Mouse (Mus musculus): Measurements from ENCODE around the gene Lipe. TPM values are rescaled to one million over a fixed set of nuclear protein-coding genes. Genes with fewer than 3 reads are reported as not detected.

Gene Lipe
- polyA plus RNA-seq, 1 experiment, result 3.0 TPM

DNA sequence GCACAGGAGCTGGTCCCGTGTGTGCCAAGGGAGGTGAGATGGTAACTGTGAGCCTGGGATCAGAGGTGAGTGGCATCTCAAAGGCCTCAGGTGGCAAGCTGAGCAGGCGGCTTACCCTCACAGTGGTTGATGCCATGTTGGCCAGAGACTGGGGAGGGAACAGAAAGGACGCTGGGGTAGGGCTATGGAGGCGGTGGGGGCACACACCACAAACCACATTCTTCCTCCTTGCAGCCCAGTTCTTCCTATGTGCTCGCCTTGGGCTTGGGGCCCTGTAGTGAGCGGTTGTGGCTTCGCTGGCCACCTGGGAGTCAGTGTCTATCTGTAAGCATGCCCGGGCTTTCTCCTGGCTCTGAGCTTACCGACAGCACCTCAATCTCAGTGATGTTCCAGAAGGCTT is 13.7 kb downstream of the Lipe start:
- no peaks in the 10 kb centered on the region for H3K79me2 ChIP-seq (ENCODE audit: control insufficient read depth, insufficient read depth)
- no peak overlapping the region for H3K4me3 ChIP-seq (ENCODE audit: insufficient read depth, poor library complexity, severe bottlenecking)
- H3ac ChIP-seq (ENCODE audit: control insufficient read depth, insufficient read length, low read depth), result no peak overlapping the region
- no peak for TF ChIP-seq CTCF (IDR thresholded peaks at IDR 0.05; ENCODE audit: control insufficient read depth, insufficient read depth, insufficient read length)
- no peak for TF ChIP-seq MYOG (IDR thresholded peaks at IDR 0.05; ENCODE audit: control insufficient read depth, extremely low read depth, insufficient read length)
- no peak for TF ChIP-seq CEBPB (IDR thresholded peaks at IDR 0.05; ENCODE audit: low read depth)
- no peak for TF ChIP-seq FOSL1 (IDR thresholded peaks at IDR 0.05; ENCODE audit: insufficient read depth, low read length, poor library complexity, severe bottlenecking)
- TF ChIP-seq USF1 (IDR thresholded peaks at IDR 0.05; ENCODE audit: low read depth), result no peak
- no peak for TF ChIP-seq MYOD1 (IDR thresholded peaks at IDR 0.05; ENCODE audit: control insufficient read depth, insufficient read length, low read depth)
- no peak for TF ChIP-seq MAX (IDR thresholded peaks at IDR 0.05)
- H3K79me3 ChIP-seq (ENCODE audit: low read depth), result no peaks in the 10 kb centered on the region
- H3K27me3 ChIP-seq (ENCODE audit: control insufficient read depth, insufficient read depth, insufficient read length), result no peaks in the 10 kb centered on the region
- H3K36me3 ChIP-seq (ENCODE audit: control insufficient read depth, insufficient read depth), result peaks cover 5% of the 10 kb centered on the region

DNA sequence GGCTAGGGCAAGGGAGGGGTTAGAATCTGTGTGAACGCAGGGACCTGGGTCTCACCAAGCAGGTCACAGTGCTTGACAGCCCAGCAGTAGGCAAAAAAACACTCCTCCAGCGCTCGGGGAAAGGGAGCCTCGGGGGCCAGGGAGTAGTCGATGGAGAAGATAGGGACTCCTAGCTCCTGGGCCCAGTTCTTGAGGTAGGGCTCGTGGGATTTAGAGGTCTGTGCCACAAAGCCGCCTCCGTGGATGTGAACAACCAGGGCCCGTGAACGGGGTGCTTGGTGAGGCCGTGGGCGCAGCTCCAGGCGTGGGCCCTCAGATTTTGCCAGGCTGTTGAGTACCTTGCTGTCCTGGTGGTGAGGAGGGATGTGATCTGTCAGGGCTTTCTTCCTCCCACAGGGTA is 14.2 kb downstream of the Lipe start:
- Histone ChIP-seq H3K27me3 (ENCODE audit: control insufficient read depth, insufficient read depth, insufficient read length) (no peaks in the 10 kb centered on the region), H3K79me3 (ENCODE audit: low read depth) (no peaks in the 10 kb centered on the region), H3ac (ENCODE audit: control insufficient read depth, insufficient read length, low read depth) (no peak overlapping the region), H3K79me2 (ENCODE audit: control insufficient read depth, insufficient read depth) (no peaks in the 10 kb centered on the region), H3K4me3 (ENCODE audit: insufficient read depth, poor library complexity, severe bottlenecking) (no peak overlapping the region), H3K36me3 (ENCODE audit: control insufficient read depth, insufficient read depth) (peaks cover 5% of the 10 kb centered on the region)
- no peak for TF ChIP-seq CEBPB (IDR thresholded peaks at IDR 0.05; ENCODE audit: low read depth)
- TF ChIP-seq FOSL1 (IDR thresholded peaks at IDR 0.05; ENCODE audit: insufficient read depth, low read length, poor library complexity, severe bottlenecking), result no peak
- TF ChIP-seq MYOD1 (IDR thresholded peaks at IDR 0.05; ENCODE audit: control insufficient read depth, insufficient read length, low read depth), result no peak
- TF ChIP-seq MYOG (IDR thresholded peaks at IDR 0.05; ENCODE audit: control insufficient read depth, extremely low read depth, insufficient read length), result no peak
- TF ChIP-seq MAX (IDR thresholded peaks at IDR 0.05), result no peak
- TF ChIP-seq CTCF (IDR thresholded peaks at IDR 0.05; ENCODE audit: control insufficient read depth, insufficient read depth, insufficient read length), result no peak
- TF ChIP-seq USF1 (IDR thresholded peaks at IDR 0.05; ENCODE audit: low read depth), result no peak

DNA sequence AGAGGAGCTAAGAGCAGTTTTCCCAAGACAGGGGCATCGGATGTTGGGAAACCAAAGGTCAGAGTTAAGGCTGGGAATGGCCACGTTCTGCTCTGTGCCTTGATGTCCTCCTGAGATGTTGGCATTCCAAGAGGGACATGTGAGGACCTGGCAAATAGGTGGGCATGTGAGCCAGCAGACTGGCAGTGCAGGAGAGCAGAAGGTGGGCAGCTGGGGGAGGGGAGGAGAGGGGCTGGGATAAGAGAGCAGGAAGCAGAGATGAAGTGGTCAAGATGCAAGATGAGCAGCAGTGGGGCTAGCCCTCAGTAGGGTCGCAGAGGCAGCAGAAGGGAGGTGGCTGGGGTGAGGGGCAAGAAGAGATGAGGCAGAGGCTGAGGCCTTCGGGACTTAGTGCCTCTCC is 14.6 kb downstream of the Lipe start:
- Histone ChIP-seq H3ac (ENCODE audit: control insufficient read depth, insufficient read length, low read depth) (no peak overlapping the region), H3K27me3 (ENCODE audit: control insufficient read depth, insufficient read depth, insufficient read length) (no peaks in the 10 kb centered on the region), H3K4me3 (ENCODE audit: insufficient read depth, poor library complexity, severe bottlenecking) (no peak overlapping the region), H3K36me3 (ENCODE audit: control insufficient read depth, insufficient read depth) (peaks cover 5% of the 10 kb centered on the region), H3K79me3 (ENCODE audit: low read depth) (no peaks in the 10 kb centered on the region), H3K79me2 (ENCODE audit: control insufficient read depth, insufficient read depth) (no peaks in the 10 kb centered on the region)
- TF ChIP-seq MYOD1 (IDR thresholded peaks at IDR 0.05; ENCODE audit: control insufficient read depth, insufficient read length, low read depth), result no peak
- no peak for TF ChIP-seq CTCF (IDR thresholded peaks at IDR 0.05; ENCODE audit: control insufficient read depth, insufficient read depth, insufficient read length)
- TF ChIP-seq CEBPB (IDR thresholded peaks at IDR 0.05; ENCODE audit: low read depth), result no peak
- no peak for TF ChIP-seq USF1 (IDR thresholded peaks at IDR 0.05; ENCODE audit: low read depth)
- no peak for TF ChIP-seq MYOG (IDR thresholded peaks at IDR 0.05; ENCODE audit: control insufficient read depth, extremely low read depth, insufficient read length)
- no peak for TF ChIP-seq FOSL1 (IDR thresholded peaks at IDR 0.05; ENCODE audit: insufficient read depth, low read length, poor library complexity, severe bottlenecking)

DNA sequence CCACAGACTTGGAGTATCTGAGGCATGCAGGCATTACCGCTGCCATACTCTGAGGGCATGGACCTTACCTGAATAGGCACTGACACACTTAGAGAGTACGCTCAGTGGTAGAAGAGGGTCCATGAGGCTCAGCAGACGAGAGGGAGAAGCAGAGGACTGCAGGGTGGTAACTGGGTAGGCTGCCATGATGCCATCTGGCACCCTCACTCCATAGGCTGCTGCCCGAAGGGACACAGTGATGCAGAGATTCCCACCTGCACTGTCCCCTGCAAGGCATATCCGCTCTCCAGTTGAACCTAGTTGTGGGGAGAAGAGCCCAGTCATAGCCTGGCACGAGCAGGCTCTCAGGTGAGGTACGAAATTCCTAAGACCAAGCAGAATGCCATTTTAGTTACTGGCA is 15.1 kb downstream of the Lipe start:
- no peaks in the 10 kb centered on the region for H3K27me3 ChIP-seq (ENCODE audit: control insufficient read depth, insufficient read depth, insufficient read length)
- no peaks in the 10 kb centered on the region for H3K79me2 ChIP-seq (ENCODE audit: control insufficient read depth, insufficient read depth)
- H3K4me3 ChIP-seq (ENCODE audit: insufficient read depth, poor library complexity, severe bottlenecking), result no peak overlapping the region
- H3K79me3 ChIP-seq (ENCODE audit: low read depth), result no peaks in the 10 kb centered on the region
- peaks cover 5% of the 10 kb centered on the region for H3K36me3 ChIP-seq (ENCODE audit: control insufficient read depth, insufficient read depth)
- no peak overlapping the region for H3ac ChIP-seq (ENCODE audit: control insufficient read depth, insufficient read length, low read depth)
- no peak for TF ChIP-seq MYOG (IDR thresholded peaks at IDR 0.05; ENCODE audit: control insufficient read depth, extremely low read depth, insufficient read length)
- TF ChIP-seq CEBPB (IDR thresholded peaks at IDR 0.05; ENCODE audit: low read depth), result no peak

DNA sequence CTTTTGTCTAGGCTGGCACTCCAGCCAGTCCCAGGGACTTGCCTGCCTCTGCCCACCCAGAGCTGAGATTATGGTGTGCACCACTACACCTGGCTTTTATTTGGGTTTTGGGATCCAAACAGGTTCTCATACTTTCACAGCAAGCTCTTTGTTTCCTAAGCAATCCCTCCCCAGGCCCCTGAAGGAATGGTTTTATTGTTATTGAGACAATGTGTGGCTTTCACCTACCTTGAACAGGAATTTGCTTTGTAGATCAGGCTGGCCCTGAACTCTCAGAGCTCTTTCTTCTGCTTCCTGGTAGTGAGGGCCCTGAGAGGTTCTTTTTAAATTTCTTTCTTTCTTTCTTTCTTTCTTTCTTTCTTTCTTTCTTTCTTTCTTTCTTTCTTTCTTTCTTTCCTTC is 16.0 kb downstream of the Lipe start:
- no peaks in the 10 kb centered on the region for H3K79me3 ChIP-seq (ENCODE audit: low read depth)
- peaks cover 5% of the 10 kb centered on the region for H3K36me3 ChIP-seq (ENCODE audit: control insufficient read depth, insufficient read depth)
- H3ac ChIP-seq (ENCODE audit: control insufficient read depth, insufficient read length, low read depth), result no peak overlapping the region
- H3K27me3 ChIP-seq (ENCODE audit: control insufficient read depth, insufficient read depth, insufficient read length), result no peaks in the 10 kb centered on the region
- no peak overlapping the region for H3K4me3 ChIP-seq (ENCODE audit: insufficient read depth, poor library complexity, severe bottlenecking)
- H3K79me2 ChIP-seq (ENCODE audit: control insufficient read depth, insufficient read depth), result no peaks in the 10 kb centered on the region
- TF ChIP-seq CTCF (IDR thresholded peaks at IDR 0.05; ENCODE audit: control insufficient read depth, insufficient read depth, insufficient read length) (no peak), USF1 (IDR thresholded peaks at IDR 0.05; ENCODE audit: low read depth) (no peak), MAX (IDR thresholded peaks at IDR 0.05) (no peak), MYOG (IDR thresholded peaks at IDR 0.05; ENCODE audit: control insufficient read depth, extremely low read depth, insufficient read length) (no peak), MYOD1 (IDR thresholded peaks at IDR 0.05; ENCODE audit: control insufficient read depth, insufficient read length, low read depth) (no peak), CEBPB (IDR thresholded peaks at IDR 0.05; ENCODE audit: low read depth) (no peak), FOSL1 (IDR thresholded peaks at IDR 0.05; ENCODE audit: insufficient read depth, low read length, poor library complexity, severe bottlenecking) (no peak)

DNA sequence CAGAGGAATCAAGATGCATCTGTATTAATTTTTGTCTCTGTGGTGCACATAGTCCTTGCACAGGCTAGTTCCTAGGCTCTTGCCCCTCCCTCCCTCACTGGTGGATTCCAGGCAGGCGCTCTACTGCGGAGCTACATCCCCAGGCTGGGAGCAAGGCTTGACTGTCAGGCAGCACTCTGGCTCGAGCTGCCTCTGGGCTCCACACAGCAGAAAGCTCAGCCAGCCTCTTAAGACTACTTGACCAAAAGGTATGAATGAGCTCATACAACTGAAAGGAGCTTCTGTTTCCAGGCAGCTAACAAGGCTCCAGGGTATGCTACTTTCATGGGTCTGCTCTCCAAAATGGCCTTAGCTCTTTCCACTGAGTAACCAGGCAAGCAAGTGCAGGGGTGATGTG is 17.2 kb downstream of the Lipe start:
- Histone ChIP-seq H3K79me2 (ENCODE audit: control insufficient read depth, insufficient read depth) (no peaks in the 10 kb centered on the region), H3K36me3 (ENCODE audit: control insufficient read depth, insufficient read depth) (peaks cover 5% of the 10 kb centered on the region), H3ac (ENCODE audit: control insufficient read depth, insufficient read length, low read depth) (no peak overlapping the region), H3K27me3 (ENCODE audit: control insufficient read depth, insufficient read depth, insufficient read length) (no peaks in the 10 kb centered on the region), H3K79me3 (ENCODE audit: low read depth) (no peaks in the 10 kb centered on the region), H3K4me3 (ENCODE audit: insufficient read depth, poor library complexity, severe bottlenecking) (no peak overlapping the region)
- no peak for TF ChIP-seq MYOG (IDR thresholded peaks at IDR 0.05; ENCODE audit: control insufficient read depth, extremely low read depth, insufficient read length)
- TF ChIP-seq FOSL1 (IDR thresholded peaks at IDR 0.05; ENCODE audit: insufficient read depth, low read length, poor library complexity, severe bottlenecking), result no peak
- TF ChIP-seq USF1 (IDR thresholded peaks at IDR 0.05; ENCODE audit: low read depth), result no peak
- no peak for TF ChIP-seq MAX (IDR thresholded peaks at IDR 0.05)

All from C2C12 (cell line).